Mouse (Mus musculus) activated CD4-positive, CD25-positive, alpha-beta regulatory T cell, adult 9 weeks (primary cell): ENCODE measurements around the gene Aebp1. TPM values are rescaled to one million over a fixed set of nuclear protein-coding genes. Genes with fewer than 3 reads are reported as not detected.

Experiments used
- polyA plus RNA-seq: library from polyadenylated mRNA; unstranded; fragments of 100-300 nt; shearing (Covaris generic); gene quantifications from one replicate; pipeline ENCODE4 v1.2.1, GENCODE M21; 2017

Aebp1 gene
- 0.78 TPM for polyA plus RNA-seq

DNA sequence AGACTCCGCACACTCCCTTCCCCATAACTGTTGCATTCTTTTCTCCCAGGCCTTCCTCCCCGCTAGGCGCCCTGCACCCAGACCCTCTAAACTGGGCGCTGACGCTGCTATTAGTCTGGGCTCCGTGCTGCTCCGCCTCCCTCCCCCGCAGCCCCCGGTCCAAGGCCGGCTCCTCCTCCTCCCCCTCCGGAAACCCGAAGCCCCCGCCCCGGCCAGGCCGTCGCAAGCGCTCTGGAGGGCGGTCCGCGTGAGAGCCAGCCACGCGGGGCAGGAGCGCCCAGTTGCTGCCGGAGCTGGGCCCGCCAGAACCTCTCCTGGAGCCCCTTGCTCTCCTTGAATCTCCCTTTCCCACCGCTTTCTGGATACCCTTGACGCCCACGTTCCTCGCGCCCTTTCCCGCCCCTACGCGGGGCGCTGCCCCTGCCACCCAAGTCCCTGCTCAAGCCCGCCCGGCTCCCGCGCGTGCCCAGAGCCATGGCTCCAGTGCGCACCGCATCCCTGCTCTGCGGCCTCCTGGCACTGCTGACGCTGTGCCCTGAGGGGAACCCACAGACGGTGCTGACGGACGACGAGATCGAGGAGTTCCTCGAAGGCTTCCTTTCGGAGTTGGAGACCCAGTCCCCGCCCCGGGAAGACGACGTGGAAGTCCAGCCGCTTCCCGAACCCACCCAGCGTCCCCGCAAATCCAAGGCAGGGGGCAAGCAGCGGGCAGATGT is at the start of gene Aebp1:
Aebp1 (plus strand) TSS at position 270 of the 716 bp plus-strand sequence.

DNA sequence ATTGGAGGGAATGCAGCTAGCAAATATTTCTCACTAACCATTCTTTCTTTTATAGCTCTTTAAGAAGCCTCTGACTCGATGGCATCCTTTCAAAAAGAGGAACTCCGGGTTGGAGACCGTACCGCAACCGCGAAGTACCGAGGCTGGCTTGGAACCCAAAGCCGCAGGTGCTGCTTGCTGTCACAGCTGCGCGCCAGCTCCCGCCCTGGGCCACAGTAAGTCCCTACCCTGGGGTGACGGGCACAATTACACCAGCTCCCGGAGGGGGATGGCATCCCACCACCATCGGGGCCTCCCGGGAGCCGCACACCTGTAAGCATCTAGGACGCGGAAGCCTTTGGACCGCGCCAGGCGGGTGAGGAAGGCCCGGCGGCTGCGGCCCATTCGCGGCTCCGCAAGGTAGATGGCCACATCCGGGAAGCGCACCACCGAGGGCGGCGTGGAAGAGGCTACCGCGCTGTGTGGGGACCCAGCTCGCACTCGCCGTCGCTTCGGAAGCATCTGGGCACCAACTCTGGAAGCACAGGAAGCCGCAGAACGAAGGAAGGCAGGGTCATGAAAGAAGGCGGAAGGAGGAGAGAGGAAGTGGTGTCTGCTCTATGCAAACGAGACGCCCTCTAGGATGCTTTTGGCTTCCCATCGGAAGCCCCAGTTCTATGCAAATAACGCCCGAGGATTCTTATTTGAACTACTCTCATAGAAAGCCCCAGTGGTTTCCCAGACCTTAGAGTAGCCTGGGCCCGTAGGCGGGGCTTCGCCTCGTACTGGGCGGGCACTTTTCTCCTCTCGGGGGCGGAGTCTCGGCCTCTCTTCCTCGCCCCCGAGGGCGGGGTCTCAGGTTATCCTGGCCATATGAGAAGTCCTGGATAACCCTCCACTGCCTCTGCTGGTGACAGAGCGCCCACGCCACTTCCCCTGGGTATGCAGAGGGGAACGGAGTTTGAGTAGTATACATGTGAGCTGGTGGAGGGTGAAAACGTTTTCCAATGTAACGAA is 24.2 kb upstream of the Aebp1 start, which contains the start of gene Polm:
Polm (minus strand) TSS at position 766 of the 996 bp plus-strand sequence.

DNA sequence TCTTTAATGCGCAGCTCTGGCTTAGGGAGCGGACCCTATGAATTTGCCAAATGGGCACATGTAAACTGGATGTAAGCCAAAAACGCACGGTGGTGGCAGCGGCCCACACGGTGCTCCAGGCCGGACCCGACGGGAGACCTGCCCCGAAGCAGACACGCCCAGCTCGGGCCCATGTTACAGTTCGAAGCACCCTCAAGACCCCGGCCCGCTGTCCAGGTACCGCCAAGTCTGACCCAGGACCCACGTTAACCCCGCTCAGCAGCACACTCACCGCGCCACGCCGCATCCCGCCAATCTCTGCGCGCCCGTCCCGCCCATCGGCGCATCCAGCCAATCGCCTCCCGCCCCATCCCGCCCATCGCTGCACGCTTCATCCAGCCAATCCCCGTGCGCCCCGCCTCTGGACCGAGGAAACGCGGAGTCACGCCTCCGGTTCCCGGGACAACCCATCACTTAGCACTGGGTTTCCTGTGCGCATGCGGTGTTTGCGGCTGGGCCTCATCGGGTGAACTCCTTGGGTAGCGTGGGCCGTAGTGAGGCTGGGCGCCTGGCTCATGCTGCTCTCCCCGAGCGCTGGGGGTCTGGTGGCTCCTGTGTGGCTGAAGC is 16.3 kb downstream of the Aebp1 start, which contains the start of gene Pold2:
Pold2 (minus strand) TSS at position 372 of the 606 bp plus-strand sequence.

DNA sequence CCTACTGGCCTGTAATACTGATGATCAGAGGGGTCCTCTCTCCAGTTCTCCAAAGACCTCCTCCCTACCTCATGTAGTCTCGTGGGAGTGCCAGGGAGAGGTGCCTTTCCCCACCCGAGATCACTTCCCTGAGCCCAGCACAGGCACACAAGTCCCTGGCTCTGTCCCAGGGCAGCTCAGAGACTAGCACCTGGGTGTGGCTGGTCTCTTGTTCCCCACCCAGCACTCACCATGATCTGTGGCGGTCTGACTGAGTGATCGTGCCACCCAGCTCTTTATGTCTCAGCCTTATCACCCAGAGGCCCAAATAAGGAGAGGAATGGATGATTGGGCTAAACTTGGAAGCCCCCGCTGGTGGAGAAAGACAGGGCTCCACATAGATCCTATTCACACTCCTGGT is 36.8 kb downstream of the Aebp1 start, which contains the start of gene Myl7:
Myl7 (minus strand) TSS at position 252 of the 400 bp plus-strand sequence.

Other genes starting within 250 kb of the Aebp1 start
- gene Mrps24, start 146.3 kb upstream of the Aebp1 start, polyA plus RNA-seq = 41.0 TPM
- 31.9 TPM for gene Urgcp, start 99.6 kb upstream of the Aebp1 start, polyA plus RNA-seq
- gene Dbnl, start 73.5 kb upstream of the Aebp1 start, polyA plus RNA-seq = 296 TPM
- gene Pgam2, start 58.2 kb upstream of the Aebp1 start, polyA plus RNA-seq = 4.2 TPM
- gene Polm, start 23.9 kb upstream of the Aebp1 start, polyA plus RNA-seq = 39.0 TPM
- 67.9 TPM for gene Pold2, start 16.3 kb downstream of the Aebp1 start, polyA plus RNA-seq
- gene Myl7, start 36.8 kb downstream of the Aebp1 start, polyA plus RNA-seq = not detected
- gene Gck, start 88.1 kb downstream of the Aebp1 start, polyA plus RNA-seq = not detected
- 63.7 TPM for gene Ykt6, start 93.7 kb downstream of the Aebp1 start, polyA plus RNA-seq
- 20.6 TPM for gene Camk2b, start 204.4 kb downstream of the Aebp1 start, polyA plus RNA-seq